Mouse (Mus musculus): Measurements from ENCODE around the gene Gm17555.

The Gm17555 gene

GRCm38 (mm10) chr2:126214800-126215199, at the start of gene Gm17555:
Gm17555 (plus strand) TSS chr2:126215100.
- in situ Hi-C loops (cut with MboI, MseI) = loop anchor here in 1 of 2 experiments (5.0 kb wide), 1 partner anchor 748 kb away; no protein-coding TSS in a partner anchor

GRCm38 (mm10) chr2:126165277-126166018, 49.5 kb upstream of the Gm17555 start:
- in situ Hi-C loops (cut with MboI, MseI) = no loop called here

GRCm38 (mm10) chr2:126166335-126166734, 48.6 kb upstream of the Gm17555 start:
- in situ Hi-C loops (cut with MboI, MseI) = no loop called here

GRCm38 (mm10) chr2:126166848-126167617, 47.9 kb upstream of the Gm17555 start:
- in situ Hi-C loops (cut with MboI, MseI) = no loop called here

- in situ Hi-C loops (cut with MboI, MseI) = no loop called here
Observed at GRCm38 (mm10) chr2:126171427-126171826, 43.5 kb upstream of the Gm17555 start.

GRCm38 (mm10) chr2:126191306-126191705, 23.6 kb upstream of the Gm17555 start:
- in situ Hi-C loops (cut with MboI, MseI) = no loop called here

GRCm38 (mm10) chr2:126192129-126192528, 22.8 kb upstream of the Gm17555 start:
- in situ Hi-C loops (cut with MboI, MseI) = no loop called here

GRCm38 (mm10) chr2:126195631-126196356, 19.1 kb upstream of the Gm17555 start:
- in situ Hi-C loops (cut with MboI, MseI) = no loop called here

- in situ Hi-C loops (cut with MboI, MseI) = no loop called here
Observed at GRCm38 (mm10) chr2:126198971-126199370, 15.9 kb upstream of the Gm17555 start.

- in situ Hi-C loops (cut with MboI, MseI) = no loop called here
Observed at GRCm38 (mm10) chr2:126211011-126211680, 3.8 kb upstream of the Gm17555 start.

GRCm38 (mm10) chr2:126227581-126227980, 12.7 kb downstream of the Gm17555 start:
- in situ Hi-C loops (cut with MboI, MseI) = loop anchor here in 1 of 2 experiments (5.0 kb wide), 1 partner anchor 95 kb away; no protein-coding TSS in a partner anchor

- in situ Hi-C loops (cut with MboI, MseI) = no loop called here
Observed at GRCm38 (mm10) chr2:126231731-126232130, 16.8 kb downstream of the Gm17555 start.

GRCm38 (mm10) chr2:126236905-126237304, 22.0 kb downstream of the Gm17555 start:
- in situ Hi-C loops (cut with MboI, MseI) = no loop called here

GRCm38 (mm10) chr2:126245446-126245845, 30.5 kb downstream of the Gm17555 start:
- in situ Hi-C loops (cut with MboI, MseI) = no loop called here

GRCm38 (mm10) chr2:126248536-126248935, 33.6 kb downstream of the Gm17555 start:
- in situ Hi-C loops (cut with MboI, MseI) = no loop called here

GRCm38 (mm10) chr2:126252211-126252610, 37.3 kb downstream of the Gm17555 start:
- in situ Hi-C loops (cut with MboI, MseI) = no loop called here

Measured in T-helper 17 cell (primary cell).